Mouse (Mus musculus): ENCODE data around the gene Gm8720. TPM values are rescaled to one million over a fixed set of nuclear protein-coding genes. Genes with fewer than 3 reads are reported as not detected.
"Not testable (repeated sequence)": the region's sequence is repeated elsewhere in the genome, so short reads cannot be mapped to it uniquely, and the experiment has no call there.

Gene Gm8720
- not detected in 2 replicates for polyA plus RNA-seq (2014; fragmentation: Nextera tagmentation; extraction: Ambion mirVana)

DNA sequence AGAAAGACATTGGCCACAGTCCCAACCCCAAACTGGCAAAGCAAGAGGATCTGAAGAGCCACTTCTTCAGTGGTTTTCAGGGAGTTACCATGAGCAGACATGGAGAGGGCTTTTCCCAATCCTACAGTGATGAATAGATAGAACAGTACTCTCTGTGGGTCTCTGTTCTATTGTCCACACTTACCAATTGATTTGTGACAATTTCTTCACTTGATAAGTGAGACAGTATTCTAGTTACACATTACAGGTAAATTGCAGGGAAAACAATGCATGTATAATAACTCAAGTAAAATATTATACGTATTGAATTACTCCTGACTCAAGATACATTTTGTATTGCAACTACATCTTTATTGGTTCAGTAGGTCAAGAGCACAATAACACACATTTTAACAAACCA, at the start of gene Gm8720:
Gene Gm8720, minus strand, starts transcription at position 101 of the 400 bp plus-strand sequence.
- no CpG with 5 or more reads among the region's 1 CpGs for WGBS
- H3K9ac ChIP-seq (replicated peaks; ENCODE audit: low read length); H3K4me2 ChIP-seq (ENCODE audit: low read depth, low read length); ATAC-seq (replicated peaks; ENCODE audit: insufficient number of reproducible peaks, low FRiP score, low TSS enrichment, low read depth); H3K27me3 ChIP-seq (ENCODE audit: control insufficient read depth, insufficient read depth, low read length); H3K4me1 ChIP-seq (ENCODE audit: control insufficient read depth, insufficient read depth, low read length); H3K27ac ChIP-seq (replicated peaks; ENCODE audit: low read depth, low read length); H3K4me3 ChIP-seq (ENCODE audit: low read depth, low read length); H3K9me3 ChIP-seq (replicated peaks; ENCODE audit: control insufficient read depth, low read length); DNase-seq (ENCODE audit: low spot score); H3K36me3 ChIP-seq (replicated peaks; ENCODE audit: control insufficient read depth, insufficient read depth, low read depth, low read length): not testable (repeated sequence)

DNA sequence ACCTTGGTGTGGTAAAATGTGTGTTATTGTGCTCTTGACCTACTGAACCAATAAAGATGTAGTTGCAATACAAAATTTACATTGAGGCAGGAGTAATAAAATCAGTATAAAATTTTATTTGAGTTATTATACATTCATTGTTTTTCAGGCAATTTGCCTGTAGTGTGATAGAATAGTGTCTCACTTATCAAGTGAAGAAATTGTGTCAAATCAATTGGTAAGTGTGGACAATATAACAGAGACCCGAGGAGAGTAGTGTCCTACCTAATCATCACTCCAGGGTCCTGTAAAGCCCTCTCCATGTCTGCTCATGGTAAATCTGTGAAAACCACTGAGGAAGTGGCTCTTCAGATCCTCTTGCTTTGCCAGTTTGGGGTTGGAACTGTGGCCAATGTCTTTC, 12.0 kb downstream of the Gm8720 start, which contains the start of gene Vmn1r163:
Gene Vmn1r163, plus strand, starts transcription at position 301 of the 400 bp plus-strand sequence.
- WGBS: no CpG with 5 or more reads among the region's 1 CpGs
- not testable (repeated sequence) for H3K36me3 ChIP-seq (replicated peaks; ENCODE audit: control insufficient read depth, insufficient read depth, low read depth, low read length); DNase-seq (ENCODE audit: low spot score); H3K9ac ChIP-seq (replicated peaks; ENCODE audit: low read length); H3K4me1 ChIP-seq (ENCODE audit: control insufficient read depth, insufficient read depth, low read length); ATAC-seq (replicated peaks; ENCODE audit: insufficient number of reproducible peaks, low FRiP score, low TSS enrichment, low read depth); H3K27ac ChIP-seq (replicated peaks; ENCODE audit: low read depth, low read length); H3K4me2 ChIP-seq (ENCODE audit: low read depth, low read length); H3K9me3 ChIP-seq (replicated peaks; ENCODE audit: control insufficient read depth, low read length); H3K27me3 ChIP-seq (ENCODE audit: control insufficient read depth, insufficient read depth, low read length); H3K4me3 ChIP-seq (ENCODE audit: low read depth, low read length)

DNA sequence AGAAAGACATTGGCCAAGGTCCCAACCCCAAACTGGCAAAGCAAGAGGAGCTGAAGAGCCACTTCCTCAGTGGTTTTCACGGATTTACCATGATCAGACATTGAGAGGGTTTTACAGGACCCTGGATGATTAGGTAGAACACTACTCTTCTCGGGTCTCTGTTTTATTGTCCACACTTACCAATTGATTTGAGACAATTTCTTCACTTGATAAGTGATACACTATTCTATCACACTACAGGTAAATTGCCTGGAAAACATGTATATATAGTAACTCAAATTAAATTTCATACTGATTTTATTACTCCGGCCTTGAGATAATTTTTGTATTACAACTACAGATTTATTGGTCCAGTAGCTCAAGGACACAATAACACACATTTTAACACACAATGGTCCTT, 47.4 kb downstream of the Gm8720 start, which contains the start of gene Gm4216:
Gene Gm4216, minus strand, starts transcription at position 101 of the 400 bp plus-strand sequence.
- no CpG with 5 or more reads among the region's 3 CpGs for WGBS
- H3K36me3 ChIP-seq (replicated peaks; ENCODE audit: control insufficient read depth, insufficient read depth, low read depth, low read length); H3K4me2 ChIP-seq (ENCODE audit: low read depth, low read length); ATAC-seq (replicated peaks; ENCODE audit: insufficient number of reproducible peaks, low FRiP score, low TSS enrichment, low read depth); H3K27ac ChIP-seq (replicated peaks; ENCODE audit: low read depth, low read length); H3K4me3 ChIP-seq (ENCODE audit: low read depth, low read length); H3K27me3 ChIP-seq (ENCODE audit: control insufficient read depth, insufficient read depth, low read length); H3K4me1 ChIP-seq (ENCODE audit: control insufficient read depth, insufficient read depth, low read length); H3K9ac ChIP-seq (replicated peaks; ENCODE audit: low read length); DNase-seq (ENCODE audit: low spot score); H3K9me3 ChIP-seq (replicated peaks; ENCODE audit: control insufficient read depth, low read length): not testable (repeated sequence)

Other genes with a start within 250 kb of the Gm8720 start
- gene Vmn1r159, start 223.9 kb downstream of the Gm8720 start, polyA plus RNA-seq (2014; fragmentation: Nextera tagmentation; extraction: Ambion mirVana): not detected in 2 replicates
- gene Vmn1r160, start 196.2 kb downstream of the Gm8720 start, polyA plus RNA-seq (2014; fragmentation: Nextera tagmentation; extraction: Ambion mirVana): not detected in 2 replicates
- not detected in 2 replicates for gene Gm4214, start 82.8 kb downstream of the Gm8720 start, polyA plus RNA-seq (2014; fragmentation: Nextera tagmentation; extraction: Ambion mirVana)
- not detected in 2 replicates for gene Gm4216, start 47.5 kb downstream of the Gm8720 start, polyA plus RNA-seq (2014; fragmentation: Nextera tagmentation; extraction: Ambion mirVana)
- gene Vmn1r163, start 11.9 kb downstream of the Gm8720 start, polyA plus RNA-seq (2014; fragmentation: Nextera tagmentation; extraction: Ambion mirVana): not detected in 2 replicates
- gene Gm10662, start 77.0 kb upstream of the Gm8720 start, polyA plus RNA-seq (2014; fragmentation: Nextera tagmentation; extraction: Ambion mirVana): not detected in 2 replicates
- not detected in 2 replicates for gene Vmn1r165, start 149.9 kb upstream of the Gm8720 start, polyA plus RNA-seq (2014; fragmentation: Nextera tagmentation; extraction: Ambion mirVana)
- not detected in 2 replicates for gene Vmn1r166, start 184.2 kb upstream of the Gm8720 start, polyA plus RNA-seq (2014; fragmentation: Nextera tagmentation; extraction: Ambion mirVana)
- gene Gm6902, start 211.4 kb upstream of the Gm8720 start, polyA plus RNA-seq (2014; fragmentation: Nextera tagmentation; extraction: Ambion mirVana): not detected in 2 replicates
- not detected in 2 replicates for gene Nlrp4e, start 233.7 kb upstream of the Gm8720 start, polyA plus RNA-seq (2014; fragmentation: Nextera tagmentation; extraction: Ambion mirVana)

All from embryonic facial prominence, embryonic 11.5 days (tissue).